8 mouse cellular contexts compared by ENCODE assay signal in the genomic region with DNA sequence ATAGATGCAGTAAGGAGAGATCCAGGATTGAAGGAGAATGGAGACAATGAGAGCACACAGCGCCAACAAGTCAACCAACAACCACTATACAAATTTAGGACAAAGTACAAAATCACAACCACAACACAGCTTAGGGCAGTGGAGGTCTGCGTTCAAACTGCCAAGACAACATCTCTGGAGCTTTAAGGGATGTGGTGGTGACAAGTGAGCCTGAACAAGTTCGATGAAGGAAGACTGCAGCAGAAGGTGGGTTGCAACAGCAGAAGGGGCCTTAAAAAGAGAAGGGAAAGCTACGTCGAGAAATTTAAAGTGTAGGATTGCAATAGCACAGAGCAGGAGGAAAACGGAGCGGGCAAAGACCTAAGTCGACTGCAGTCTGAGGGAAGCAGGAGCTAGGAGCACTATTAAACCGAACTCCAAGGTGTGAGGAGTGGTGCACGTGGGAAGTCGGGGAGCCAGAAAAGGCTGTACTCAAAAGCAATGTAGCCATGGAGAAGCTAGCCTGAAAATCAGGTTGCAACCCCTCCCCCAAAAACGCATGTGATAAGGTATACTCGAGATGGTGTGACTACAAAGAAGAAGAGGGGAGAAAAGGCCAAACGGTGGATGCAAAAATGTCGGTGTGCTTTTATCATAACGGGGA. TPM values are rescaled to one million over a fixed set of nuclear protein-coding genes. Genes with fewer than 3 reads are reported as not detected.
DNase-seq lines count a peak whose midpoint lies in the region; ATAC-seq and TF ChIP-seq lines count a peak whose summit lies in the region.

No protein-coding gene starts in this region.

- no peaks in the 10 kb centered on the region for H3K36me3 ChIP-seq in thymus, adult 2 months (ENCODE audit: control insufficient read depth, insufficient read depth, low read length)
- no peaks in the 10 kb centered on the region for H3K36me3 ChIP-seq in heart, embryonic 16.5 days (ENCODE audit: control insufficient read depth, insufficient read depth)
- H3K36me3 ChIP-seq in stomach, embryonic 15.5 days = no peaks in the 10 kb centered on the region

- H3K4me1 ChIP-seq in thymus, adult 2 months (replicated peaks; ENCODE audit: control insufficient read depth, insufficient read depth, low read length) = peaks cover 10% of the 10 kb centered on the region
- H3K4me1 ChIP-seq in cortical plate, adult 2 months (ENCODE audit: control insufficient read depth, insufficient read depth, low read length) = no peaks in the 10 kb centered on the region; the same call in 1 of the 2 replicates
- H3K4me1 ChIP-seq in heart, embryonic 16.5 days (ENCODE audit: control insufficient read depth, insufficient read depth, low read length) = peaks cover 13% of the 10 kb centered on the region
- peaks cover 10% of the 10 kb centered on the region; the same call in 1 of the 2 replicates for H3K4me1 ChIP-seq in stomach, embryonic 15.5 days

- H3K27ac ChIP-seq in thymus, adult 2 months (ENCODE audit: control insufficient read depth, insufficient read depth, low read length) = no peak overlapping the region
- no peak overlapping the region for H3K27ac ChIP-seq in cortical plate, adult 2 months (ENCODE audit: insufficient read depth, low read length)
- peak overlapping the region; percentile 72 for H3K27ac ChIP-seq in heart, embryonic 16.5 days (ENCODE audit: low read length)
- peak overlapping the region; percentile 83; the same call in 1 of the 2 replicates for H3K27ac ChIP-seq in stomach, embryonic 15.5 days

- no peaks in the 10 kb centered on the region for H3K27me3 ChIP-seq in thymus, adult 2 months (ENCODE audit: control insufficient read depth, insufficient read depth, low read length)
- no peaks in the 10 kb centered on the region for H3K27me3 ChIP-seq in heart, embryonic 16.5 days (ENCODE audit: control insufficient read depth, insufficient read depth, low read length)
- no peaks in the 10 kb centered on the region for H3K27me3 ChIP-seq in stomach, embryonic 15.5 days (replicated peaks)

- peak; percentile 15 for DNase-seq in thymus, adult 2 months
- DNase-seq in thymus, postnatal 25 days = no peak
- peak; percentile 12 to 31 for DNase-seq in layer of hippocampus, postnatal 14 days (ENCODE audit: low spot score in 2 of 2)
- peak; percentile 25 for DNase-seq in mesoderm, embryonic 11.5 days (ENCODE audit: low read depth, low spot score)
- no peak for DNase-seq in spleen, postnatal 36 days (ENCODE audit: low spot score in 2 of 2)

- ATAC-seq in heart, embryonic 16.5 days (replicated peaks; ENCODE audit: extremely low read depth, insufficient read depth, low FRiP score) = no peak
- no peak for ATAC-seq in stomach, embryonic 15.5 days (ENCODE audit: insufficient read depth, low FRiP score, low read depth)

- peak overlapping the region; percentile 81 for H3K9ac ChIP-seq in heart, embryonic 16.5 days (ENCODE audit: low read length)
- peak overlapping the region; percentile 91 for H3K9ac ChIP-seq in stomach, embryonic 15.5 days

- no peaks in the 10 kb centered on the region for H3K9me3 ChIP-seq in heart, embryonic 16.5 days (replicated peaks; ENCODE audit: control insufficient read depth, low read length)
- H3K9me3 ChIP-seq in stomach, embryonic 15.5 days = no peaks in the 10 kb centered on the region

- no peak for TF ChIP-seq POLR2A in thymus, adult 2 months (IDR thresholded peaks at IDR 0.05; ENCODE audit: control insufficient read depth, extremely low read depth, insufficient read depth, low read length, poor library complexity)
- TF ChIP-seq POLR2A in cortical plate, adult 2 months (IDR thresholded peaks at IDR 0.05; ENCODE audit: extremely low read depth, insufficient read depth, low read length) = no peak

- 17% methylated on average over 16 of the region's 16 CpGs for WGBS in thymus, adult 2 months
- WGBS in heart, embryonic 16.5 days = 5% methylated on average over 16 of the region's 16 CpGs
- WGBS in stomach, embryonic 15.5 days = 4% methylated on average over 16 of the region's 16 CpGs

- TF ChIP-seq CTCF in thymus, adult 2 months (IDR thresholded peaks at IDR 0.05; ENCODE audit: borderline replicate concordance, control insufficient read depth, extremely low read depth, insufficient read depth, low read length, poor library complexity) = no peak
- TF ChIP-seq CTCF in cortical plate, adult 2 months (IDR thresholded peaks at IDR 0.05; ENCODE audit: extremely low read depth, insufficient read depth, low read length) = no peak

- peak overlapping the region; percentile 79 for H3K4me3 ChIP-seq in thymus, adult 2 months (ENCODE audit: control insufficient read depth, insufficient read depth, low read length)
- H3K4me3 ChIP-seq in cortical plate, adult 2 months (ENCODE audit: insufficient read depth, low read length) = peak overlapping the region; percentile 93
- peak overlapping the region; percentile 65 for H3K4me3 ChIP-seq in heart, embryonic 16.5 days (ENCODE audit: low read length)
- peak overlapping the region; percentile 95 for H3K4me3 ChIP-seq in stomach, embryonic 15.5 days (replicated peaks)

- peak overlapping the region; percentile 92 for H3K4me2 ChIP-seq in heart, embryonic 16.5 days (ENCODE audit: low read depth, low read length)
- peak overlapping the region; percentile 83 for H3K4me2 ChIP-seq in stomach, embryonic 15.5 days

RNA-seq across cellular contexts. Expression of gene Snx27, which starts 1.3 kb away (rescaled TPM):
- polyA plus RNA-seq in thymus, adult 2 months (2012; rRNA removed) = 13.9 and 15.5 TPM in 2 replicates
- polyA plus RNA-seq in cortical plate, adult 2 months (2012; rRNA removed) = 47.7 and 50.6 TPM in 2 replicates
- polyA plus RNA-seq in heart, embryonic 16.5 days (2015; fragmentation: Nextera tagmentation; extraction: Ambion mirVana) = 30.5 and 31.2 TPM in 2 replicates
- total RNA-seq in layer of hippocampus, postnatal 14 days (2021) = 10 to 100 TPM; 87.5 to 99.1 TPM
- 37.4 and 41.6 TPM in 2 replicates for polyA plus RNA-seq in stomach, embryonic 15.5 days (2015; fragmentation: Nextera tagmentation; extraction: Ambion mirVana)

Comparison
In these comparisons a context has a peak if more than half of its experiments do, and no peak if none do; other contexts are left out.
1. DNase-seq: peak in thymus, adult 2 months (single experiment), layer of hippocampus, postnatal 14 days (2 of 2) and mesoderm, embryonic 11.5 days (single experiment); none in thymus, postnatal 25 days (single experiment) and spleen, postnatal 36 days (0 of 2).
2. H3K27ac ChIP-seq: peak in heart, embryonic 16.5 days (single experiment) and stomach, embryonic 15.5 days (single experiment); none in thymus, adult 2 months (single experiment) and cortical plate, adult 2 months (single experiment).
3. Peak in every context shown above with its lines, with median percentiles within 50 percentile points of each other: H3K4me3 ChIP-seq.